Mouse (Mus musculus): ENCODE results near the gene Fitm1.

DNA sequence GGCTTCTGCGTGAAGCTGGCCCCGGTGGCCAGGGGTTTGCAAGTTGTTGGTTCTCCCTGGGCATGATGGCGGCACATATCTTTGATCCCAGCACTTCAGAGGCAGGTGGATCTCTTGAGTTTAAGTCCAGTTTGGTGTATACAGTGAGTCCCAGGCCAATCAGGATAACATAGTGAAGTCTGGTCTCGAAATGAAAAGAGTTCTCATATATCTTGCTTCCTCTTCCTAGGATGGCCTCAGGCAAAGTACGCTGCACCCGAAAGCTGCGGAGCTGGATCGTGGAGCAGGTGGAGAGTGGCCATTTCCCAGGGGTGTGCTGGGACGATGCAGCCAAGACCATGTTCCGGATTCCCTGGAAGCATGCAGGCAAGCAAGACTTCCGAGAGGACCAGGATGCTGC is 29.4 kb downstream of the Fitm1 start:
- TF ChIP-seq CTCF (IDR thresholded peaks at IDR 0.05): no peak
- no peak for TF ChIP-seq EP300 (IDR thresholded peaks at IDR 0.05)
